Mouse (Mus musculus) CH12.LX (cell line): ENCODE results near the gene Meox2.

Experiments used
- CTCF ChIP-seq, 2 experiments: IDR thresholded peaks in 1 of 2; conservative IDR thresholded peaks in 1 of 2; 2 replicates each; pipeline ENCODE4 v1.5.1; 2011 to 2012; ENCODE audit warnings: low read depth in 2 of 2, low read length in 2 of 2, improper control_type of control experiment in 1 of 2, inconsistent platforms in 1 of 2, mild to moderate bottlenecking in 1 of 2, moderate library complexity in 1 of 2
- POLR2A ChIP-seq: IDR thresholded peaks from 2 replicates; pipeline ENCODE4 v1.6.1; 2011; ENCODE audit warnings: low read depth, mild to moderate bottlenecking, improper control_type of control experiment, low read length
- RAD21 ChIP-seq: IDR thresholded peaks from 2 replicates; pipeline ENCODE4 v1.6.1; 2011; ENCODE audit warnings: low read depth, mild to moderate bottlenecking, low read length, improper control_type of control experiment, moderate library complexity
- ZNF384 ChIP-seq: IDR thresholded peaks from 2 replicates; pipeline ENCODE4 v1.6.1; 2012; ENCODE audit warnings: low read depth, low read length, improper control_type of control experiment, inconsistent platforms

DNA sequence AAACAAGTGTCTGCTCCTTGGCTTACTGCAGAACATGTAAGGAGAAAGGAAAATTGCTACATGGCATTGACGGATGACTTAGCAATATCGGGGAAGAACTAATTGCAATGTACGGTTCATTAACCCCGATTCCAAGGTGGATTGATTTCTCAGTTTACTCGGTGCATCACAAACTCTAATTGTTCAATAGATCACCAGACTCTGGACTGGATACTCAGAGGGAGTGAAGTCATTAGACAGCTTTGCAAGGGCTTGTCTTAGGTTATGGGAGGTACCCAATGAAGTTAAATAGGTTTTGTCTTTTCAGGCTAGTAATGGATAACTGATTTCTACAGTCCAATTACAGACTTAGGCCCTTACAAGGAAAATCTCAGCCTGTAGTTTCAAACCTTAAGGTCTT is 10.9 kb downstream of the Meox2 start:
- TF ChIP-seq POLR2A (no peak), CTCF (conservative IDR thresholded peaks at IDR 0.05 in 1 of 2, IDR thresholded peaks at IDR 0.05 in 1 of 2; ENCODE audit: low read depth in 2 of 2, low read length in 2 of 2) (no peak), RAD21 (no peak), ZNF384 (no peak)
